Mouse (Mus musculus): ENCODE measurements around the gene Zfp316. TPM values are rescaled to one million over a fixed set of nuclear protein-coding genes. Genes with fewer than 3 reads are reported as not detected.

Gene Zfp316
- polyA plus RNA-seq, 1 experiment from 2014 or later: 0.20 TPM

DNA sequence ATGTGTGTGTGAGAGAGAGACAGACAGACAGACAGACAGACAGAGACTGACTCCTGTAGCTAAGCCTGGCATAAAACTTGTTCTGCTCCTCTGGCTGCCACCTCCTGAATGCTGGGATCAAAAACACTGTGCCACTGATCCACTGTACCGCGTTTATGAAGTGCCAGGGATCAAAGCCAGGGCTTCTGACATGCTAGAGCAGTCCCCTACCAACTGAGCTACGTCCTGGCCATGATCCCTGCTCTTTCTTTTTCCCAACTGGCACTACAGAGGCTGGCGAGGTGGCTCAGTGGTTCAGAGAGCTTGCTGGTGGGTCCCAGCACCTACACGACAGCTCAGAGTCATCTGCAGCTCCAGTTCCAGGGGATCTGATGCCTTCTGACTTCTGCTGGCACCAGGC is 5.9 kb upstream of the Zfp316 start:
- H3K4me1 ChIP-seq (replicated peaks): no peaks in the 10 kb centered on the region
- no peak for DNase-seq
- no peak overlapping the region for H3K4me2 ChIP-seq
- H3K27me3 ChIP-seq: peaks cover 57% of the 10 kb centered on the region
- H3K27ac ChIP-seq: no peak overlapping the region
- ATAC-seq (ENCODE audit: low read depth): no peak
- H3K9ac ChIP-seq: no peak overlapping the region
- WGBS (ENCODE audit: insufficient replicate concordance): 26% methylated on average over 5 of the region's 5 CpGs
- H3K4me3 ChIP-seq (replicated peaks): no peak overlapping the region
- H3K9me3 ChIP-seq (replicated peaks): no peaks in the 10 kb centered on the region
- no peaks in the 10 kb centered on the region for H3K36me3 ChIP-seq

GRCm38 (mm10) chr5:143272540-143273330 is 2.9 kb upstream of the Zfp316 start:
- no peaks in the 10 kb centered on the region for H3K9me3 ChIP-seq (replicated peaks)
- ATAC-seq (ENCODE audit: low read depth) (no peak), DNase-seq (no peak)
- H3K4me2 ChIP-seq: no peak overlapping the region
- H3K4me3 ChIP-seq (replicated peaks): no peak overlapping the region
- peaks cover 17% of the 10 kb centered on the region for H3K4me1 ChIP-seq (replicated peaks)
- 72% methylated on average over 16 of the region's 16 CpGs for WGBS (ENCODE audit: insufficient replicate concordance)
- H3K36me3 ChIP-seq: no peaks in the 10 kb centered on the region
- peaks cover 55% of the 10 kb centered on the region for H3K27me3 ChIP-seq
- no peak overlapping the region for H3K9ac ChIP-seq
- H3K27ac ChIP-seq: no peak overlapping the region

DNA sequence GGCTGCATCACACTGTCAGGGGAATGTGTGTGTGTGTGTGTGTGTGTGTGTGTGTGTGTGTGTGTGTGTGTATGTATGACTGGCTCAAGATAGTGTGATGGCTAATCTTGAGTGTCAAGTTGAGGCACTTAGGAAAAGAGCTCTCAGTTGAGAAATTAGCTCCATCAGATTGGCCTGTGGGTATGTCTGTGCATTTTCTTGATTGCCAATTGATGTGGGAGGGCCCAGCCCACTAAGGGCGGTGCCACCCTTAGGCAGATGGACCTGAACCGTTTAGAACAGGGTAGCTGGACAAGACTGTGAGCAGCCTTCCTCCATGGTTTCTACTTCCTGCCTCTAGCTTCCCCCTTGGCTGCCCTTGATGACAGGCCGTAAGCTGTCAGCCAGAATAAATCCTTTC is 2.3 kb upstream of the Zfp316 start:
- Histone ChIP-seq H3K36me3 (no peaks in the 10 kb centered on the region), H3K4me3 (replicated peaks) (no peak overlapping the region), H3K9ac (no peak overlapping the region), H3K4me1 (replicated peaks) (peaks cover 17% of the 10 kb centered on the region), H3K9me3 (replicated peaks) (no peaks in the 10 kb centered on the region), H3K27ac (no peak overlapping the region), H3K27me3 (peaks cover 48% of the 10 kb centered on the region), H3K4me2 (no peak overlapping the region)
- ATAC-seq (ENCODE audit: low read depth): no peak
- 47% methylated on average over 3 of the region's 3 CpGs for WGBS (ENCODE audit: insufficient replicate concordance)
- DNase-seq: no peak

DNA sequence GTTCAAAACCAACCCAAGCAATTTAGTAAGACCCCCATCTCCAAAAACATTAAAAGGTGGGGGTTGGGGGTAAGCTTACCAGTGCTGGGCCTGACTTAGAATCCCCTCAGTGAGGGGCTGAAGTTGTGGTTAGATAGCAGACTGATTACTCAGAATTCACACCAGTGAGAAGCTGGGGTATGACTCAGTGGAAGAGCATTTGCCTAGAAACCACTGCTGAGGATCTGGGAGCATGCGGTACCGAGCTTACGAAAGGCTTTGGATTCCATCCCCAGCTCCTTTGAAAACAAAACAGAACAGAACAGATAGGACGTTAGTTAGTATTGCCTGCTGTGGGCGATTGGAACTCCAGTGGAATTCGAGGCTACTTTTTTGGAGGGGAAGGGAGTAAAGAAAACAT is 1.8 kb upstream of the Zfp316 start:
- Histone ChIP-seq H3K36me3 (no peaks in the 10 kb centered on the region), H3K27me3 (peaks cover 44% of the 10 kb centered on the region), H3K9ac (no peak overlapping the region), H3K9me3 (replicated peaks) (no peaks in the 10 kb centered on the region), H3K4me2 (no peak overlapping the region), H3K4me1 (replicated peaks) (peaks cover 17% of the 10 kb centered on the region), H3K4me3 (replicated peaks) (no peak overlapping the region), H3K27ac (no peak overlapping the region)
- 59% methylated on average over 6 of the region's 6 CpGs for WGBS (ENCODE audit: insufficient replicate concordance)
- DNase-seq (no peak), ATAC-seq (ENCODE audit: low read depth) (no peak)

- WGBS (ENCODE audit: insufficient replicate concordance): 10% methylated on average over 12 of the region's 12 CpGs
- H3K9ac ChIP-seq: peak overlapping the region; percentile 75
- peaks cover 29% of the 10 kb centered on the region for H3K27me3 ChIP-seq
- H3K4me1 ChIP-seq (replicated peaks): peaks cover 17% of the 10 kb centered on the region
- H3K27ac ChIP-seq: no peak overlapping the region
- DNase-seq (no peak), ATAC-seq (ENCODE audit: low read depth) (peak; percentile 5)
- H3K36me3 ChIP-seq: no peaks in the 10 kb centered on the region
- H3K4me2 ChIP-seq: peak overlapping the region; percentile 87
- no peaks in the 10 kb centered on the region for H3K9me3 ChIP-seq (replicated peaks)
- H3K4me3 ChIP-seq (replicated peaks): peak overlapping the region; percentile 72
Observed at GRCm38 (mm10) chr5:143270151-143270519, 313 bp upstream of the Zfp316 start.

DNA sequence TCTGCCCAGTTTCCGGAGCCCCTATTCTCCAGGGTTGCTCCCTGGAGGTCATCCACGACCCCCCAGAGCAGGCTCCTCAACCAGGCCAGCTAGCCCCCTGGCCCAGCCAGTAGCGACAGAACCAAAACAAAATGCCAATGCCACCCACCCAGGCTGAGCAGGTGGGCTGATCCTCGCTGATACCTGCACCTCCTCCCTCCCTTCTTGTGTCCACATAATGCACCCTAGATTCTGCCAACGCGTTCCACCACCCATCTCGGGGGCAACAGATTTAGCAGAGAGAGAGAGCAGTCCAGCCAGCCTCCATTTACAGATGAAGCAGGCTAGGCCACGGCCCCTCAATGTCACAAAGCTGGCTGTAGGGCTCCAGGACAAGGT is 848 bp downstream of the Zfp316 start:
- no peak for DNase-seq
- ATAC-seq (ENCODE audit: low read depth): no peak; the same call in 1 of the 2 replicates
- Histone ChIP-seq H3K9ac (no peak overlapping the region), H3K36me3 (no peaks in the 10 kb centered on the region), H3K4me1 (replicated peaks) (peaks cover 17% of the 10 kb centered on the region), H3K4me3 (replicated peaks) (peak overlapping the region; percentile 72), H3K27ac (no peak overlapping the region), H3K9me3 (replicated peaks) (no peaks in the 10 kb centered on the region), H3K4me2 (peak overlapping the region; percentile 87), H3K27me3 (peaks cover 27% of the 10 kb centered on the region)
- 32% methylated on average over 8 of the region's 8 CpGs for WGBS (ENCODE audit: insufficient replicate concordance)

- Histone ChIP-seq H3K9me3 (replicated peaks) (no peaks in the 10 kb centered on the region), H3K27me3 (peaks cover 27% of the 10 kb centered on the region), H3K4me3 (replicated peaks) (no peak overlapping the region), H3K4me2 (no peak overlapping the region), H3K9ac (no peak overlapping the region), H3K4me1 (replicated peaks) (peaks cover 17% of the 10 kb centered on the region), H3K36me3 (no peaks in the 10 kb centered on the region), H3K27ac (no peak overlapping the region)
- ATAC-seq (ENCODE audit: low read depth): no peak
- WGBS (ENCODE audit: insufficient replicate concordance): 64% methylated on average over 6 of the region's 6 CpGs
- DNase-seq: no peak
Observed at GRCm38 (mm10) chr5:143266794-143267193, 3.0 kb downstream of the Zfp316 start.

DNA sequence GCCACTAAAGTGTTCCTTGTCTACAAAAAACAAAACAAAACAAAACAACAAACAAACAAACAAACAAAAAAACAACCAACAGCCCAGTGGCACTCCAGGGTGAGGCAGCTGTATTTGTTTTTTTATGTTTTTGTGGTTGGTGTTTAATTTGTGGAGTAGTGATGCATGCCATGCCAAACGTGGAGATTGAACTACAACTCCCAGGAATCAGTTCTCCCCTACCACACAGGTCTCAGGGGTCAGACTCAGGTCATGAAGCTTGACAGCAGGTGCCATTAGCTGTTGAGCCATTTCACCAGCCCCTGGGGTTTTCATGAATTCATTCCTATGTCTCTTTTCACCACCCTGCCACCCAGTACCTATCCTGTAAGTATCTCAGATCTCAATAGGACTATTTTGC is 4.4 kb downstream of the Zfp316 start:
- peaks cover 15% of the 10 kb centered on the region for H3K4me1 ChIP-seq (replicated peaks)
- no peak overlapping the region for H3K4me2 ChIP-seq
- H3K4me3 ChIP-seq (replicated peaks): no peak overlapping the region
- H3K9me3 ChIP-seq (replicated peaks): no peaks in the 10 kb centered on the region
- no peak overlapping the region for H3K9ac ChIP-seq
- no peaks in the 10 kb centered on the region for H3K36me3 ChIP-seq
- ATAC-seq (ENCODE audit: low read depth) (no peak), DNase-seq (no peak)
- peaks cover 20% of the 10 kb centered on the region for H3K27me3 ChIP-seq
- 41% methylated on average over 1 of the region's 1 CpGs for WGBS (ENCODE audit: insufficient replicate concordance)
- H3K27ac ChIP-seq: no peak overlapping the region

- no peak overlapping the region for H3K9ac ChIP-seq
- 83% methylated on average over 10 of the region's 10 CpGs for WGBS (ENCODE audit: insufficient replicate concordance)
Observed at GRCm38 (mm10) chr5:143264689-143265088, 5.1 kb downstream of the Zfp316 start.

DNA sequence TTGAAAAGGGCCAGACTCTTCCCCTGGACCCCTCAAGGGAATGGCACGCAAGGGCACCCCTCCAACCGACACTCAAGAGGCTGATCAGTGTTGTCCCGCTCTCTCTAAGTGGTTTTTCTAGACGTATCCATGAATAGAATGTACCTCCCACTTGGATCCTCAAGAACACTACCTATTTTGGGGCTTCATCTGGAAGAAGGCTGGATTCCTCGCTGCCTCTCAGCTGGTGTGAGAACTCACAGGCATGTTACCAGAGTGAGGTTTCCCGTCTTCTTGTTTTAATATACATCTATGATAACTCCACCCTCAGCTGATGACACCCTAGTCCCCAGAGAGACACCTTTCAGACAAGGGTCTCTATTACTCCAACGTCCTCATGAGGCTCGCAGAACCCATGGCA is 8.2 kb downstream of the Zfp316 start:
- ATAC-seq (ENCODE audit: low read depth): no peak
- no peaks in the 10 kb centered on the region for H3K36me3 ChIP-seq

More at GRCm38 (mm10) chr5:143264689-143265088, 5.1 kb downstream of the Zfp316 start:
- H3K4me1 ChIP-seq (replicated peaks): peaks cover 8% of the 10 kb centered on the region
- H3K36me3 ChIP-seq: no peaks in the 10 kb centered on the region
- ATAC-seq (ENCODE audit: low read depth): no peak
- H3K27me3 ChIP-seq: peaks cover 14% of the 10 kb centered on the region
- no peaks in the 10 kb centered on the region for H3K9me3 ChIP-seq (replicated peaks)
- H3K4me3 ChIP-seq (replicated peaks): no peak overlapping the region
- no peak for DNase-seq
- H3K27ac ChIP-seq: no peak overlapping the region
- no peak overlapping the region for H3K4me2 ChIP-seq

GRCm38 (mm10) chr5:143255802-143256201 is 14.0 kb downstream of the Zfp316 start:
- no peak overlapping the region for H3K27ac ChIP-seq
- DNase-seq (no peak), ATAC-seq (ENCODE audit: low read depth) (no peak)
- no peaks in the 10 kb centered on the region for H3K9me3 ChIP-seq (replicated peaks)
- WGBS (ENCODE audit: insufficient replicate concordance): 57% methylated on average over 5 of the region's 5 CpGs
- H3K4me3 ChIP-seq (replicated peaks): no peak overlapping the region
- no peaks in the 10 kb centered on the region for H3K36me3 ChIP-seq
- H3K4me2 ChIP-seq: no peak overlapping the region
- H3K9ac ChIP-seq: no peak overlapping the region
- peaks cover 11% of the 10 kb centered on the region for H3K4me1 ChIP-seq (replicated peaks)
- H3K27me3 ChIP-seq: peaks cover 82% of the 10 kb centered on the region

More for the DNA sequence above, 8.2 kb downstream of the Zfp316 start:
- Histone ChIP-seq H3K4me2 (no peak overlapping the region), H3K4me3 (replicated peaks) (no peak overlapping the region), H3K27me3 (peaks cover 24% of the 10 kb centered on the region), H3K4me1 (replicated peaks) (no peaks in the 10 kb centered on the region), H3K27ac (no peak overlapping the region), H3K9me3 (replicated peaks) (no peaks in the 10 kb centered on the region), H3K9ac (no peak overlapping the region)
- no peak for DNase-seq
- 72% methylated on average over 8 of the region's 8 CpGs for WGBS (ENCODE audit: insufficient replicate concordance)

GRCm38 (mm10) chr5:143255131-143255519 is 14.7 kb downstream of the Zfp316 start:
- no peak overlapping the region for H3K9ac ChIP-seq
- H3K9me3 ChIP-seq (replicated peaks): no peaks in the 10 kb centered on the region
- ATAC-seq (ENCODE audit: low read depth) (no peak), DNase-seq (no peak)
- H3K27me3 ChIP-seq: peaks cover 86% of the 10 kb centered on the region
- H3K4me1 ChIP-seq (replicated peaks): peaks cover 11% of the 10 kb centered on the region
- WGBS (ENCODE audit: insufficient replicate concordance): 10% methylated on average over 24 of the region's 24 CpGs
- H3K4me3 ChIP-seq (replicated peaks): no peak overlapping the region
- H3K4me2 ChIP-seq: no peak overlapping the region
- H3K27ac ChIP-seq: no peak overlapping the region
- H3K36me3 ChIP-seq: no peaks in the 10 kb centered on the region
